Mouse (Mus musculus) cerebellum, adult 9-11 months (tissue): ENCODE results near the gene Gm29106.
"Not testable (repeated sequence)": the region's sequence is repeated elsewhere in the genome, so short reads cannot be mapped to it uniquely, and the experiment has no call there.

Source experiments
- DNase-seq: peaks from one replicate; pipeline ENCODE4 v3.0.0; 2022

The Gm29106 gene

DNA sequence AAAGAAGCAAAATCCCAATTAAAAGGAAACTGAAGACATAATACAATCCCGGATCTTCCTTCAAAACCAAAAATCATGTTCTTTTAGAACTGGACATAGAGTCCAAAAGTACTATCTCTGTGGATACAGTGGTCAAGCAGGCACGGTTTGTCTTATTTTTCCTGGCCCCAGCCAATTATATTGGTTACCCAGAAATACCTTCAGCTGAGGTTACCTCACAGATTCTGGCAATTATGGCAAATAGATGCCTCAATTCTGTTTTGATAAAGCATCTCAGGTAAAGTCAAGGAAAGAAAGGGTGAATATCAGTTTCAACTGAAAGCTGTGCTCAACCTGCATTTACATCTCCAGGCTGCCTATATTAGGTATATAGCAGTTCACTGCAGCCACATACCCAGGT, at the start of gene Gm29106:
Gene Gm29106 (plus strand): TSS at position 301 of the 400 bp plus-strand sequence.
- DNase-seq: not testable (repeated sequence)

- no peak for DNase-seq
Measured at GRCm38 (mm10) chr1:118228540-118228939, 52.2 kb downstream of the Gm29106 start.

DNA sequence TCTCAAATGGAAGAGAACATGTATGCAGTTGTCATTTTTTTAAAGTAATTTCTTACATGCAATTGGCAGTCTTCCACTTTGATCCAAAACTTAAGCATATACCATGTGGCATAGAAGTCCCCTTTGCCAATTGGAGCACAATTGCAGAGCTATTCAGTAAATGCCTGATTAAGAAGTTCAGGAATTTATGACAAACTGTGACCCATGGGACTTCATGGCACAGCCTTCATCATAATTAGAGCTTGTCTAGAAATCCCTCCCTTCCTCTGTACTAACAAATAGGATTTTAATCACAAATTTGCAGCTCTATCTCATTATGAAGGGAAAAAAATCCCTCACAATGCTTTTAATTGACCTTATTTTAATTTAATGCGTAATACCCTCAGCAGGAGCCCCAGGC, 59.7 kb downstream of the Gm29106 start:
- DNase-seq: no peak
